Mouse (Mus musculus) lung, postnatal 0 days (tissue): ENCODE data around the gene Aldh1l1. TPM values are rescaled to one million over a fixed set of nuclear protein-coding genes. Genes with fewer than 3 reads are reported as not detected.
"Not testable (repeated sequence)": the region's sequence is repeated elsewhere in the genome, so short reads cannot be mapped to it uniquely, and the experiment has no call there.

Experiments
- ATAC-seq: fragments of 200-750 bp; cut with Nextera tagmentation; 2 replicates; pipeline ENCODE4 v1.8.0; 2017; ENCODE audit warnings: moderate library complexity
- DNase-seq: peaks from one replicate; pipeline ENCODE4 v3.0.0-alpha.2; 2016; ENCODE audit warnings: low spot score
- H3K27ac ChIP-seq: fragments of 300-500 bp; sonication (generic); 2 replicates; pipeline ENCODE4 v1.5.1; 2014; ENCODE audit warnings: antibody characterized with exemption, mild to moderate bottlenecking, low read length, mixed read lengths
- H3K27me3 ChIP-seq: fragments of 300-500 bp; sonication (generic); replicated peaks from 2 replicates; pipeline ENCODE4 v1.6.1; 2014; ENCODE audit warnings: low read length, mixed read lengths; ENCODE audit not compliant: insufficient read depth
- H3K36me3 ChIP-seq: fragments of 300-500 bp; sonication (generic); 2 replicates; pipeline ENCODE4 v1.6.1; 2014; ENCODE audit warnings: low read length, mixed read lengths; ENCODE audit not compliant: insufficient read depth
- H3K4me1 ChIP-seq: fragments of 300-500 bp; sonication (generic); 2 replicates; pipeline ENCODE4 v1.6.1; 2014; ENCODE audit warnings: antibody characterized with exemption, low read depth, low read length, mixed read lengths; ENCODE audit not compliant: insufficient read depth
- H3K4me2 ChIP-seq: fragments of 300-500 bp; sonication (generic); replicated peaks from 2 replicates; pipeline ENCODE4 v1.6.1; 2014; ENCODE audit warnings: low read depth, mild to moderate bottlenecking, low read length, moderate library complexity, mixed read lengths
- H3K4me3 ChIP-seq: fragments of 300-500 bp; sonication (generic); 2 replicates; pipeline ENCODE4 v1.5.1; 2014; ENCODE audit warnings: low read depth, low read length
- H3K9ac ChIP-seq: fragments of 300-500 bp; sonication (generic); replicated peaks from 2 replicates; pipeline ENCODE4 v1.6.1; 2014; ENCODE audit warnings: low read depth, mild to moderate bottlenecking
- H3K9me3 ChIP-seq: fragments of 300-500 bp; sonication (generic); 2 replicates; pipeline ENCODE4 v1.6.1; 2016; ENCODE audit warnings: low read length, mixed read lengths
- CTCF ChIP-seq: IDR thresholded peaks from 2 replicates; pipeline ENCODE4 v1.5.1; 2016; ENCODE audit warnings: antibody characterized with exemption, mild to moderate bottlenecking
- EP300 ChIP-seq: IDR thresholded peaks from 2 replicates; pipeline ENCODE4 v1.6.1; 2016; ENCODE audit warnings: antibody characterized with exemption, mild to moderate bottlenecking, control low read depth
- WGBS: fragments of 180-500 bp; shearing (Covaris S2); extraction: QIAGEN DNeasy Blood & Tissue Kit; methylation state at CpG from one replicate; pipeline ENCODE4 v1.1.7; 2014; 5-methylcytosine and 5-hydroxymethylcytosine counted together
- polyA plus RNA-seq: library from polyadenylated mRNA; unstranded; fragments of >200 nt; fragmentation: Nextera tagmentation; extraction: Ambion mirVana; gene quantifications from 2 replicates; pipeline ENCODE4 v1.2.1, GENCODE M21; 2015

Gene Aldh1l1
- polyA plus RNA-seq, 1 experiment from 2014 or later = 4.8 TPM

GRCm38 (mm10) chr6:90630427-90630826, 144.2 kb downstream of the Aldh1l1 start:
- Histone ChIP-seq H3K4me3 (no peak overlapping the region), H3K4me2 (no peak overlapping the region), H3K9me3 (no peaks in the 10 kb centered on the region), H3K27me3 (no peaks in the 10 kb centered on the region), H3K27ac (no peak overlapping the region), H3K9ac (no peak overlapping the region), H3K36me3 (no peaks in the 10 kb centered on the region), H3K4me1 (no peaks in the 10 kb centered on the region)
- WGBS = 89% methylated on average over 7 of the region's 7 CpGs
- TF ChIP-seq CTCF (no peak), EP300 (no peak)
- no peak for ATAC-seq
- no peak for DNase-seq

- H3K27me3 ChIP-seq, H3K4me3 ChIP-seq, H3K36me3 ChIP-seq, ATAC-seq, H3K27ac ChIP-seq, H3K4me1 ChIP-seq, H3K4me2 ChIP-seq, DNase-seq, H3K9me3 ChIP-seq, H3K9ac ChIP-seq: not testable (repeated sequence)
- peak; percentile 52 for TF ChIP-seq CTCF
- 88% methylated on average over 3 of the region's 3 CpGs for WGBS
These were observed 146.3 kb downstream of the Aldh1l1 start for GRCm38 (mm10) chr6:90632526-90632925.

DNA sequence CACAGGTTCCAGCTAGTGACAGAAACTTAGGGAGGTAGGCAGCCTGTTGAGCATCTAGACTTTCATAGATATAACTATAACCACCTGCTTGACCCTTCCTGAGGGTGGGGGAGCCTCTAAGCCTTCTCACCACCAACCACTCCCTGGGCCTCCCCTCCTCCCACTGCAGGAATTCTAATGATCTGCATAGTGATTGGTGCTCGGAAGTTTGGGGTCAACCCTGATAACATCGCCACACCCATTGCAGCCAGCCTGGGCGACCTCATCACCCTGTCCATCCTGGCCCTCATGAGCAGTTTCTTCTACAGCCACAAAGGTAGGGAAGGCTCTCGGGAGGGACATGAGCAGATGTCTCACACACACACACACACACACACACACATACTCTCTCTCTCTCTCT, 148.9 kb downstream of the Aldh1l1 start:
- Histone ChIP-seq H3K9me3 (no peaks in the 10 kb centered on the region), H3K9ac (no peak overlapping the region), H3K4me2 (no peak overlapping the region), H3K4me1 (no peaks in the 10 kb centered on the region), H3K27me3 (no peaks in the 10 kb centered on the region), H3K4me3 (no peak overlapping the region), H3K36me3 (no peaks in the 10 kb centered on the region), H3K27ac (no peak overlapping the region)
- ATAC-seq = no peak
- TF ChIP-seq CTCF = no peak
- TF ChIP-seq EP300 = no peak
- no peak for DNase-seq
- WGBS = 33% methylated on average over 4 of the region's 4 CpGs

DNA sequence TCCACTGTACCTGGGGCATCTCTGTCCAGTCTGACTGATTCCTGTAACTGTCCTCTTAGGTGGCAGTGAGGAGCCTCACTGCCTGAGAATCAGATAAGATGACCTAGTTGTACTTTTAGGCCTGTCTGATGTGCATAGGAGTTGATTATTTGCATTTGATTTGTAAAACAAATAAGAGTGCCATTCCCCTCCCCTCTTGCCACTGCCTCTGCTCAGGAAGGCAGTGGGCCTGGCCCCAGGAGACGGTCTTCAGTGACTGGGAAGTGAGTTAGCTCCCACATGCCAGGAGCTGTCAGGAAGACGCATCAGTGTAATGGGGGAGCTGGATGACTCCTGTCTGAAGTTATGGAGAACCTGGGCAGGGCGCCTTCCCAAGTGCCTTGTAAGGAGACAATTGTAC, 149.4 kb downstream of the Aldh1l1 start:
- no peak for DNase-seq
- H3K4me2 ChIP-seq = no peak overlapping the region
- no peak overlapping the region for H3K27ac ChIP-seq
- no peak for ATAC-seq
- H3K9ac ChIP-seq = no peak overlapping the region
- H3K36me3 ChIP-seq = no peaks in the 10 kb centered on the region
- H3K4me1 ChIP-seq = no peaks in the 10 kb centered on the region
- no peaks in the 10 kb centered on the region for H3K27me3 ChIP-seq
- WGBS = 54% methylated on average over 3 of the region's 3 CpGs
- H3K4me3 ChIP-seq = no peak overlapping the region
- H3K9me3 ChIP-seq = no peaks in the 10 kb centered on the region
- TF ChIP-seq CTCF (no peak), EP300 (no peak)

DNA sequence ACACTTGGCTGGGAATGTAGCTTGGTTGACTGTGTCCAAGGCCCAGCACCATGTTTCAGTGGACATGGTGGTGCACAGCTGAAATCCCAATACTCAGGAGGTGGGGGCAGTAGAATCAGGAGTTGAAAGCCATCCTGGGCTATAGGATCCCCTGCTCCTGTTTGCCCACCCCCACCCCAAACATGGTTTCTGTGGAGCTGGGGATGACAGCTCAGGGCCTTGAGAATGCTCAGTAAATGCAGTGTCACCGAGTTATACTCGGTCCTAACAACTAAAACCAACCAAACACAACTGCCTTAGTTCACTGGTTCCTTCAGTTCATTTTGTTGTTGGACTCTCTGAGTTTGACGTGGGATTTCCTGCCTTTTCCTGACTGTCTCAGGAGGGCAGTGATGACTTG, 156.8 kb downstream of the Aldh1l1 start:
- H3K36me3 ChIP-seq = no peaks in the 10 kb centered on the region
- no peaks in the 10 kb centered on the region for H3K4me1 ChIP-seq
- no peaks in the 10 kb centered on the region for H3K9me3 ChIP-seq
- 75% methylated on average over 3 of the region's 3 CpGs for WGBS
- DNase-seq = no peak
- no peak overlapping the region for H3K4me3 ChIP-seq
- ATAC-seq = no peak
- no peak overlapping the region for H3K4me2 ChIP-seq
- TF ChIP-seq EP300 (no peak), CTCF (no peak)
- H3K27me3 ChIP-seq = no peaks in the 10 kb centered on the region
- no peak overlapping the region for H3K27ac ChIP-seq
- H3K9ac ChIP-seq = no peak overlapping the region

- WGBS = 69% methylated on average over 4 of the region's 4 CpGs
These were observed 158.7 kb downstream of the Aldh1l1 start for GRCm38 (mm10) chr6:90644965-90645364.

GRCm38 (mm10) chr6:90648391-90648790, 162.2 kb downstream of the Aldh1l1 start:
- no peak for TF ChIP-seq EP300
- no peak for TF ChIP-seq CTCF
- Histone ChIP-seq H3K4me3 (no peak overlapping the region), H3K36me3 (no peaks in the 10 kb centered on the region), H3K4me1 (no peaks in the 10 kb centered on the region), H3K9ac (no peak overlapping the region), H3K27me3 (no peaks in the 10 kb centered on the region), H3K4me2 (no peak overlapping the region), H3K9me3 (no peaks in the 10 kb centered on the region), H3K27ac (no peak overlapping the region)
- DNase-seq (no peak), ATAC-seq (no peak)
- 97% methylated on average over 5 of the region's 6 CpGs for WGBS

More at GRCm38 (mm10) chr6:90644965-90645364, 158.7 kb downstream of the Aldh1l1 start:
- no peak for TF ChIP-seq EP300
- TF ChIP-seq CTCF = no peak
- ATAC-seq (no peak), DNase-seq (no peak)
- no peak overlapping the region for H3K4me3 ChIP-seq
- no peak overlapping the region for H3K4me2 ChIP-seq
- no peaks in the 10 kb centered on the region for H3K36me3 ChIP-seq
- no peak overlapping the region for H3K9ac ChIP-seq
- no peaks in the 10 kb centered on the region for H3K9me3 ChIP-seq
- H3K27me3 ChIP-seq = no peaks in the 10 kb centered on the region
- H3K27ac ChIP-seq = no peak overlapping the region
- no peaks in the 10 kb centered on the region for H3K4me1 ChIP-seq
